13 mouse cellular contexts compared by ENCODE assay signal in the genomic region with DNA sequence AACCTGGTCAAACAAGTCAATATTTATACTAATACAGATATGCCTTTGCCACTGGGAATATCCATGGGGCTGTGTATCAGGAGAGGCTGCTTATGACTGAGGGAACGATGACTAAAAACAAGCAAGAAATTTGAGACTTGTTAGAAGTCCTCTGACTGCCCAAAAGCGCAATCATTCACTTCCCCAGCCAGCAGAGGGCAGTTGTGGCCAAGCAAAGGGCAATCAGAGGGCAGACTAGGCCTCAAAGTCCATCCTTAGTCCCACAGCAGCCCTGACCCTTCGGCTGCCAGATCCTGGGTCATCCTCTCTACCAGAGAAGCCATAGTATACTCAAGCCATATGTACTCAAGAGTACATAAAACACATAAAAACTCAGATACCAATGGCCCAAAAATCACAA. TPM values are rescaled to one million over a fixed set of nuclear protein-coding genes. Genes with fewer than 3 reads are reported as not detected.
DNase-seq lines count a peak whose midpoint lies in the region; ATAC-seq and TF ChIP-seq lines count a peak whose summit lies in the region.
"Had no signal": no experiment of that assay in that cellular context is flagged by ENCODE, and none has a peak within 500 bp of the region (broad histone marks: within the 10 kb centered on the region; RNA-seq: fewer than 3 reads in every experiment).

No protein-coding gene starts in this region.

- no peak overlapping the region for H3K9ac ChIP-seq in liver, adult 2 months (ENCODE audit: low read depth, low read length)
- no peak overlapping the region for H3K9ac ChIP-seq in liver, embryonic 12.5 days
- H3K9ac ChIP-seq in midbrain, embryonic 14.5 days (replicated peaks; ENCODE audit: low read length), result no peak overlapping the region
- H3K9ac ChIP-seq: embryonic facial prominence, embryonic 15.5 days had no signal

- 31% methylated on average over 3 of the region's 3 CpGs for WGBS in liver, adult 2 months
- 40% methylated on average over 3 of the region's 3 CpGs for WGBS in liver, embryonic 12.5 days (ENCODE audit: insufficient replicate concordance)
- WGBS in midbrain, embryonic 14.5 days, result 48% methylated on average over 3 of the region's 3 CpGs

- no peak overlapping the region for H3K4me3 ChIP-seq in liver, adult 2 months (ENCODE audit: insufficient read depth, low read depth, low read length)
- H3K4me3 ChIP-seq in liver, embryonic 12.5 days, result no peak overlapping the region
- H3K4me3 ChIP-seq in E14TG2a.4 (replicated peaks; ENCODE audit: low read length), result no peak overlapping the region
- H3K4me3 ChIP-seq in midbrain, embryonic 14.5 days (replicated peaks; ENCODE audit: low read depth, low read length), result no peak overlapping the region
- H3K4me3 ChIP-seq: embryonic facial prominence, embryonic 15.5 days had no signal

- H3K27ac ChIP-seq in liver, adult 2 months (replicated peaks; ENCODE audit: insufficient read depth, low read depth, low read length), result no peak overlapping the region
- no peak overlapping the region for H3K27ac ChIP-seq in liver, embryonic 12.5 days
- no peak overlapping the region for H3K27ac ChIP-seq in midbrain, embryonic 14.5 days (replicated peaks; ENCODE audit: low read depth, low read length)
- H3K27ac ChIP-seq: embryonic facial prominence, embryonic 15.5 days had no signal

- peak; percentile 50 for DNase-seq in liver, adult 2 months (ENCODE audit: extremely low read depth, low read depth, low spot score)
- peak; percentile 33 for DNase-seq in R1 (ENCODE audit: low read depth, low spot score)
- peak; percentile 20 for DNase-seq in fibroblast of lung, adult 2 months (ENCODE audit: low read depth)
- no peak for DNase-seq in ovary, postnatal 36 days (ENCODE audit: low spot score)
- DNase-seq in midbrain, embryonic 14.5 days, result no peak
- DNase-seq: cerebellum, adult 9-10 months; lung, postnatal 14 days; right cerebral cortex, postnatal 25 days had no signal

- ATAC-seq in liver, embryonic 12.5 days, result no peak
- no peak for ATAC-seq in megakaryocyte-erythroid progenitor cell, adult 5-6 weeks (replicated peaks; ENCODE audit: low FRiP score, low TSS enrichment, poor library complexity, severe bottlenecking)
- ATAC-seq in midbrain, embryonic 14.5 days (ENCODE audit: low FRiP score, low TSS enrichment), result no peak
- ATAC-seq: activated CD4-positive, CD25-positive, alpha-beta regulatory T cell, adult 4 months had no signal

- no peaks in the 10 kb centered on the region for H3K36me3 ChIP-seq in liver, adult 2 months (ENCODE audit: control insufficient read depth, insufficient read depth, low read length)
- H3K36me3 ChIP-seq in liver, embryonic 12.5 days, result no peaks in the 10 kb centered on the region
- H3K36me3 ChIP-seq in E14TG2a.4 (ENCODE audit: insufficient read depth, low read length), result peaks cover 6% of the 10 kb centered on the region; the same call in 1 of the 2 replicates
- H3K36me3 ChIP-seq in midbrain, embryonic 14.5 days (ENCODE audit: control insufficient read depth, insufficient read depth, low read length), result no peaks in the 10 kb centered on the region
- H3K36me3 ChIP-seq: embryonic facial prominence, embryonic 15.5 days had no signal

- H3K4me1 ChIP-seq in liver, adult 2 months (ENCODE audit: control insufficient read depth, insufficient read depth, low read length), result no peaks in the 10 kb centered on the region
- H3K4me1 ChIP-seq in liver, embryonic 12.5 days, result no peaks in the 10 kb centered on the region
- H3K4me1 ChIP-seq in E14TG2a.4 (replicated peaks; ENCODE audit: low read depth, low read length), result no peaks in the 10 kb centered on the region
- no peaks in the 10 kb centered on the region for H3K4me1 ChIP-seq in midbrain, embryonic 14.5 days (ENCODE audit: control insufficient read depth, insufficient read depth, low read length)
- H3K4me1 ChIP-seq: embryonic facial prominence, embryonic 15.5 days had no signal

- peak; percentile 68 for TF ChIP-seq CTCF in liver, adult 2 months (IDR thresholded peaks at IDR 0.05; ENCODE audit: low read depth, low read length)
- peak; percentile 28; the same call in 1 of the 2 replicates for TF ChIP-seq CTCF in E14TG2a.4 (conservative IDR thresholded peaks at IDR 0.05; ENCODE audit: low read length)

- no peaks in the 10 kb centered on the region for H3K27me3 ChIP-seq in liver, adult 2 months (ENCODE audit: control insufficient read depth, insufficient read depth, low read length)
- H3K27me3 ChIP-seq in liver, embryonic 12.5 days (replicated peaks), result no peaks in the 10 kb centered on the region
- H3K27me3 ChIP-seq in E14TG2a.4 (ENCODE audit: insufficient read depth, low read length), result no peaks in the 10 kb centered on the region
- H3K27me3 ChIP-seq in midbrain, embryonic 14.5 days (ENCODE audit: control insufficient read depth, insufficient read depth, low read length), result no peaks in the 10 kb centered on the region
- H3K27me3 ChIP-seq: embryonic facial prominence, embryonic 15.5 days had no signal

- H3K4me2 ChIP-seq in liver, embryonic 12.5 days, result no peak overlapping the region
- H3K4me2 ChIP-seq in midbrain, embryonic 14.5 days (ENCODE audit: low read length), result no peak overlapping the region
- H3K4me2 ChIP-seq: embryonic facial prominence, embryonic 15.5 days had no signal

- peaks cover 7% of the 10 kb centered on the region; the same call in 1 of the 2 replicates for H3K9me3 ChIP-seq in liver, embryonic 12.5 days (replicated peaks)
- H3K9me3 ChIP-seq in E14TG2a.4 (ENCODE audit: low read length), result peaks cover 28% of the 10 kb centered on the region
- H3K9me3 ChIP-seq in midbrain, embryonic 14.5 days (ENCODE audit: control insufficient read depth, low read length), result peaks cover 7% of the 10 kb centered on the region
- H3K9me3 ChIP-seq: embryonic facial prominence, embryonic 15.5 days had no signal

- H3K79me2 ChIP-seq in liver, adult 2 months (ENCODE audit: control insufficient read depth, insufficient read depth, low read length), result no peaks in the 10 kb centered on the region

- TF ChIP-seq POLR2A in liver, adult 2 months (IDR thresholded peaks at IDR 0.05; ENCODE audit: extremely low read depth, insufficient read depth, low read length), result no peak

RNA-seq across cellular contexts. Expression of a gene that starts 11.4 kb away (rescaled TPM):
- total RNA-seq in liver, adult 2 months (2014; rRNA removed), result 1.6 and 2.2 TPM in 2 replicates
- 0.09 and 0.12 TPM in 2 replicates for polyA plus RNA-seq in liver, adult 2 months (2012; rRNA removed)
- polyA plus RNA-seq in liver, embryonic 12.5 days (2016; fragmentation: Nextera tagmentation; extraction: Ambion mirVana), result 1.6 and 2.9 TPM in 2 replicates
- total RNA-seq in megakaryocyte-erythroid progenitor cell, adult 5-6 weeks (2014; fragmentation: Nextera tagmentation), result 5.7 and 15.0 TPM in 2 replicates
- total RNA-seq in megakaryocyte-erythroid progenitor cell, adult 5-6 weeks (2017), result 16.0 and 17.8 TPM in 2 replicates
- 0.07 and 0.80 TPM in 2 replicates for polyA plus RNA-seq in midbrain, embryonic 14.5 days (2014; fragmentation: Nextera tagmentation; extraction: Ambion mirVana)

Comparison
In these comparisons a context has a peak if more than half of its experiments do, and no peak if none do; other contexts are left out.
1. DNase-seq: peak in liver, adult 2 months (single experiment), R1 (single experiment) and fibroblast of lung, adult 2 months (single experiment); none in ovary, postnatal 36 days (single experiment) and midbrain, embryonic 14.5 days (single experiment).